Mouse (Mus musculus) frontal cortex, adult 2 months (tissue): ENCODE results near the gene Tapt1. TPM values are rescaled to one million over a fixed set of nuclear protein-coding genes. Genes with fewer than 3 reads are reported as not detected.

ENCODE experiments used
- DNase-seq, 2 experiments: peaks; one replicate each; pipeline ENCODE4 v3.0.0; 2022; ENCODE audit warnings: low spot score in 1 of 2; ENCODE audit errors: extremely low spot score in 1 of 2
- polyA plus RNA-seq: library from polyadenylated mRNA; depleted of rRNA; stranded (reverse); fragments of >200 nt; gene quantifications from 2 replicates; pipeline ENCODE4 v1.2.3, GENCODE M21; 2012

The Tapt1 gene
- polyA plus RNA-seq, 1 experiment = 52.4 TPM

- DNase-seq = no peak
These were observed 11.8 kb upstream of the Tapt1 start for GRCm38 (mm10) chr5:44238201-44238600.

- no peak for DNase-seq
These were observed 8.2 kb upstream of the Tapt1 start for GRCm38 (mm10) chr5:44234606-44235005.

- no peak for DNase-seq
These were observed 7.5 kb upstream of the Tapt1 start for GRCm38 (mm10) chr5:44233933-44234332.

- no peak for DNase-seq
These were observed 2.3 kb upstream of the Tapt1 start for GRCm38 (mm10) chr5:44228756-44229155.

- no peak for DNase-seq
These were observed 1.9 kb upstream of the Tapt1 start for GRCm38 (mm10) chr5:44228323-44228722.

- no peak for DNase-seq
These were observed 1.0 kb upstream of the Tapt1 start for GRCm38 (mm10) chr5:44227462-44227840.

GRCm38 (mm10) chr5:44225911-44226520 lies 410 bp downstream of the Tapt1 start:
- DNase-seq = peak in 1 of 2 experiments; percentile 20

- no peak for DNase-seq
These were observed 1.4 kb downstream of the Tapt1 start for GRCm38 (mm10) chr5:44224916-44225600.

GRCm38 (mm10) chr5:44224251-44224650 lies 2.2 kb downstream of the Tapt1 start:
- peak in 1 of 2 experiments; percentile 47 for DNase-seq

GRCm38 (mm10) chr5:44223341-44223881 lies 3.0 kb downstream of the Tapt1 start:
- DNase-seq = no peak

- DNase-seq = no peak
These were observed 6.0 kb downstream of the Tapt1 start for GRCm38 (mm10) chr5:44220430-44220829.

- DNase-seq = no peak
These were observed 6.6 kb downstream of the Tapt1 start for GRCm38 (mm10) chr5:44219871-44220270.

GRCm38 (mm10) chr5:44218483-44218882 lies 7.9 kb downstream of the Tapt1 start:
- DNase-seq = no peak

- DNase-seq = no peak
These were observed 8.8 kb downstream of the Tapt1 start for GRCm38 (mm10) chr5:44217685-44218041.

- DNase-seq = peak in 1 of 2 experiments; percentile 23
These were observed 9.3 kb downstream of the Tapt1 start for GRCm38 (mm10) chr5:44217041-44217684.

GRCm38 (mm10) chr5:44215118-44215517 lies 11.3 kb downstream of the Tapt1 start:
- DNase-seq = no peak

- no peak for DNase-seq
These were observed 12.4 kb downstream of the Tapt1 start for GRCm38 (mm10) chr5:44214025-44214424.

- peak in 1 of 2 experiments; percentile 28 for DNase-seq
These were observed 13.0 kb downstream of the Tapt1 start for GRCm38 (mm10) chr5:44213391-44213790.

- DNase-seq = no peak
These were observed 14.5 kb downstream of the Tapt1 start for GRCm38 (mm10) chr5:44211818-44212465.

GRCm38 (mm10) chr5:44207286-44207685 lies 19.1 kb downstream of the Tapt1 start:
- DNase-seq = no peak

GRCm38 (mm10) chr5:44206651-44207050 lies 19.8 kb downstream of the Tapt1 start:
- no peak for DNase-seq
